Mouse (Mus musculus) lung, embryonic 15.5 days (tissue): Measurements from ENCODE around the gene Eml2. TPM values are rescaled to one million over a fixed set of nuclear protein-coding genes. Genes with fewer than 3 reads are reported as not detected.

Experiments
- ATAC-seq: fragments of 200-750 bp; cut with Nextera tagmentation; 2 replicates; pipeline ENCODE4 v1.8.0; 2017; ENCODE audit warnings: moderate number of reproducible peaks, borderline replicate concordance; ENCODE audit not compliant: low FRiP score, low TSS enrichment; ENCODE audit errors: extremely low read depth
- H3K27ac ChIP-seq: fragments of 300-500 bp; sonication (generic); 2 replicates; pipeline ENCODE4 v1.5.1; 2015; ENCODE audit warnings: moderate library complexity, mild to moderate bottlenecking, inconsistent platforms
- H3K27me3 ChIP-seq: fragments of 300-500 bp; sonication (generic); 2 replicates; pipeline ENCODE4 v1.6.1; 2015; ENCODE audit warnings: inconsistent platforms
- H3K36me3 ChIP-seq: fragments of 300-500 bp; sonication (generic); 2 replicates; pipeline ENCODE4 v1.6.1; 2015; ENCODE audit warnings: inconsistent platforms
- H3K4me1 ChIP-seq: fragments of 300-500 bp; sonication (generic); 2 replicates; pipeline ENCODE4 v1.6.1; 2015; ENCODE audit warnings: inconsistent platforms
- H3K4me2 ChIP-seq: fragments of 300-500 bp; sonication (generic); 2 replicates; pipeline ENCODE4 v1.6.1; 2015; ENCODE audit warnings: inconsistent platforms, mild to moderate bottlenecking, moderate library complexity
- H3K4me3 ChIP-seq: fragments of 300-500 bp; sonication (generic); 2 replicates; pipeline ENCODE4 v1.5.1; 2015; ENCODE audit warnings: mild to moderate bottlenecking, inconsistent platforms
- H3K9ac ChIP-seq: fragments of 300-500 bp; sonication (generic); 2 replicates; pipeline ENCODE4 v1.6.1; 2015; ENCODE audit warnings: inconsistent platforms
- H3K9me3 ChIP-seq: fragments of 300-500 bp; sonication (generic); 2 replicates; pipeline ENCODE4 v1.6.1; 2016; ENCODE audit warnings: inconsistent platforms
- WGBS: fragments of 180-500 bp; shearing (Covaris S2); methylation state at CpG from one replicate; pipeline ENCODE4 v1.1.7; 2015; 5-methylcytosine and 5-hydroxymethylcytosine counted together
- polyA plus RNA-seq: library from polyadenylated mRNA; unstranded; fragments of >200 nt; fragmentation: Nextera tagmentation; extraction: Ambion mirVana; gene quantifications from 2 replicates; pipeline ENCODE4 v1.2.1, GENCODE M21; 2015

Gene Eml2
- polyA plus RNA-seq, 1 experiment from 2014 or later, result 12.2 TPM

- Histone ChIP-seq H3K4me3 (no peak overlapping the region), H3K27ac (no peak overlapping the region), H3K9ac (no peak overlapping the region), H3K4me1 (peaks cover 10% of the 10 kb centered on the region; the same call in 1 of the 2 replicates), H3K36me3 (no peaks in the 10 kb centered on the region), H3K4me2 (no peak overlapping the region), H3K9me3 (no peaks in the 10 kb centered on the region), H3K27me3 (no peaks in the 10 kb centered on the region)
- ATAC-seq, result no peak
- 88% methylated on average over 14 of the region's 14 CpGs for WGBS
Measured at GRCm38 (mm10) chr7:19222875-19223274, 46.7 kb downstream of the Eml2 start.

DNA sequence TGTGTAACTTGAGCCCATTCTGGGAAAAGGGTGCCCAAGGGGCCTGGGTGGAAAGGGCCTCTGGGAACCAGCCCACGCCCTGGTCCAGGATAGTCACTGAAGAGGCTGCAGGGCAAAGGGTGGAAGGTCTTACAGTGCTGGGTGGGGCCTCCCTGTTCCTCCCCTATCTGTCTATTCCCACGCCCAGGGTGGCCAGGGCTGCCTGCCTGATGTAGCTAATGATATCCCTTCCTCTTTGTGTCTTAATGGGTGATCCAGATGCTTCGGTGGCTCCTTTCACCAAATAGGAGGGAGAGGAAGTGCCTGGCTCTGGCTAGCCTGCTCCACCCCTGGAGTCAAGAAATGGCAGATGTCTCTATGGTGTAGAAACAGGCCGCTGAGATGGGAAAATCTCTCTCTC lies 48.7 kb downstream of the Eml2 start:
- Histone ChIP-seq H3K9ac (no peak overlapping the region), H3K9me3 (no peaks in the 10 kb centered on the region), H3K4me3 (no peak overlapping the region), H3K36me3 (no peaks in the 10 kb centered on the region), H3K27ac (no peak overlapping the region), H3K4me2 (no peak overlapping the region), H3K4me1 (peaks cover 15% of the 10 kb centered on the region), H3K27me3 (no peaks in the 10 kb centered on the region)
- 71% methylated on average over 4 of the region's 4 CpGs for WGBS
- no peak for ATAC-seq

- peak overlapping the region; percentile 77 for H3K4me2 ChIP-seq
- peak overlapping the region; percentile 76 for H3K9ac ChIP-seq
- no peaks in the 10 kb centered on the region for H3K36me3 ChIP-seq
- H3K4me3 ChIP-seq, result peak overlapping the region; percentile 66
- 10% methylated on average over 20 of the region's 20 CpGs for WGBS
- H3K9me3 ChIP-seq, result no peaks in the 10 kb centered on the region
- H3K27ac ChIP-seq, result peak overlapping the region; percentile 99
- H3K4me1 ChIP-seq, result peaks cover 20% of the 10 kb centered on the region
- ATAC-seq, result peak; percentile 9; the same call in 1 of the 2 replicates
- H3K27me3 ChIP-seq, result no peaks in the 10 kb centered on the region
Measured at GRCm38 (mm10) chr7:19226817-19227797, 50.9 kb downstream of the Eml2 start.

- no peaks in the 10 kb centered on the region for H3K27me3 ChIP-seq
- H3K4me1 ChIP-seq, result peaks cover 20% of the 10 kb centered on the region
- H3K27ac ChIP-seq, result peak within 1 kb of the TSS; percentile 99
- ATAC-seq, result peak; percentile 95
- WGBS, result 0% methylated on average over 91 of the region's 91 CpGs
- H3K9ac ChIP-seq, result peak within 1 kb of the TSS; percentile 76
- no peaks in the 10 kb centered on the region for H3K9me3 ChIP-seq
- peak within 1 kb of the TSS; percentile 66 for H3K4me3 ChIP-seq
- H3K4me2 ChIP-seq, result peak within 1 kb of the TSS; percentile 78
- no peaks in the 10 kb centered on the region for H3K36me3 ChIP-seq
Measured at GRCm38 (mm10) chr7:19227883-19228792, 51.9 kb downstream of the Eml2 start, which contains the start of gene Opa3. Gene Opa3 (plus strand): TSS chr7:19228334.

DNA sequence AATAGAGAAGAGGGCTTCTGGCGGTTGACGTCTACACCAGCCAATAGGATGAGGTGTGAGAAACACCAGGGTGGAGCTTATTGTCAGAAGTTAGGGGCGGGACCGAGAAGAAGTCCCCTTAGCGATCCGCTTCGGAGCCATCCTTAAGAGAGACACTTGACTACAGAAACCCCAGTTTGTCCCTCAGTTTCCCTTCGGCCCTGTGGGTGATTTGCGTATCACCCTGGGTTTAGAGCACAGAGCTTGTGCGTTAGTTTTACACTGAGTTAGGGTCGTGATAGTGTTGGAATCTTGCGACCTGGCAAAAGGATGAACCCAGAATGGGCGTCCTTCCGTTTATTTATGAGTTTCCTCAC lies 52.5 kb downstream of the Eml2 start:
- Histone ChIP-seq H3K4me2 (peak overlapping the region; percentile 78), H3K36me3 (no peaks in the 10 kb centered on the region), H3K4me3 (peak overlapping the region; percentile 66), H3K27me3 (no peaks in the 10 kb centered on the region), H3K9me3 (no peaks in the 10 kb centered on the region), H3K4me1 (peaks cover 20% of the 10 kb centered on the region), H3K9ac (peak overlapping the region; percentile 60), H3K27ac (peak overlapping the region; percentile 68)
- ATAC-seq, result no peak
- WGBS, result 1% methylated on average over 14 of the region's 14 CpGs

DNA sequence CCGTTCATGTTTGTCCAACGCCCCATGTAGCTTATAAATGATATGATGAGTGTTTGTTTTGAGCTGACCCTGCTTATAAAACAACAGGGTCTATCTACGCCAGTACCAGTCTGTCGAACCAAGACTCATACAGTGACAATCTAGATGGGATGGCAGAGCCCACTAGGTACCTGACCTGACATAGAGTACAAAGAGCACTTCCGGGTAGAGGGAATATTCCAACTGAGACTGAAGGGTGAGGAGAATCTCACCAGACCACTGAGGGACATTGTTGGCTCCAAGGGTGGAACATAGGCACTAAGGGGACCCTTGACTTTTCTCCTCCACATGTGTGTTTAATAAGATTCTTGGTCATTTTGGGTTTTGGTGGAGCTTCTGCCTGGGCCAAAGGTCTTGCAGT lies 53.2 kb downstream of the Eml2 start:
- H3K27ac ChIP-seq, result 0 out of 2 replicates have a peak overlapping the region, but pooled peaks have one; percentile 68
- H3K9me3 ChIP-seq, result no peaks in the 10 kb centered on the region
- peaks cover 20% of the 10 kb centered on the region for H3K4me1 ChIP-seq
- no peaks in the 10 kb centered on the region for H3K27me3 ChIP-seq
- H3K4me2 ChIP-seq, result peak overlapping the region; percentile 78
- no peak for ATAC-seq
- peak overlapping the region; percentile 60 for H3K9ac ChIP-seq
- 29% methylated on average over 5 of the region's 5 CpGs for WGBS
- no peaks in the 10 kb centered on the region for H3K36me3 ChIP-seq
- peak overlapping the region; percentile 66 for H3K4me3 ChIP-seq

- Histone ChIP-seq H3K4me3 (no peak overlapping the region), H3K27me3 (no peaks in the 10 kb centered on the region), H3K27ac (no peak overlapping the region), H3K4me1 (peaks cover 20% of the 10 kb centered on the region), H3K4me2 (no peak overlapping the region), H3K36me3 (no peaks in the 10 kb centered on the region), H3K9ac (no peak overlapping the region), H3K9me3 (no peaks in the 10 kb centered on the region)
- 75% methylated on average over 2 of the region's 2 CpGs for WGBS
- no peak for ATAC-seq
Measured at GRCm38 (mm10) chr7:19230041-19230580, 53.9 kb downstream of the Eml2 start.

GRCm38 (mm10) chr7:19230899-19231298 lies 54.7 kb downstream of the Eml2 start:
- no peak for ATAC-seq
- Histone ChIP-seq H3K4me3 (no peak overlapping the region), H3K4me1 (peaks cover 22% of the 10 kb centered on the region), H3K4me2 (no peak overlapping the region), H3K9ac (no peak overlapping the region), H3K9me3 (no peaks in the 10 kb centered on the region), H3K27me3 (no peaks in the 10 kb centered on the region), H3K27ac (no peak overlapping the region), H3K36me3 (no peaks in the 10 kb centered on the region)
- WGBS, result 97% methylated on average over 5 of the region's 5 CpGs

GRCm38 (mm10) chr7:19231849-19232248 lies 55.6 kb downstream of the Eml2 start:
- no peaks in the 10 kb centered on the region for H3K27me3 ChIP-seq
- peaks cover 29% of the 10 kb centered on the region for H3K4me1 ChIP-seq
- H3K9ac ChIP-seq, result no peak overlapping the region
- no peak overlapping the region for H3K4me2 ChIP-seq
- H3K36me3 ChIP-seq, result no peaks in the 10 kb centered on the region
- H3K9me3 ChIP-seq, result no peaks in the 10 kb centered on the region
- no peak overlapping the region for H3K4me3 ChIP-seq
- 80% methylated on average over 3 of the region's 3 CpGs for WGBS
- ATAC-seq, result no peak
- no peak overlapping the region for H3K27ac ChIP-seq

DNA sequence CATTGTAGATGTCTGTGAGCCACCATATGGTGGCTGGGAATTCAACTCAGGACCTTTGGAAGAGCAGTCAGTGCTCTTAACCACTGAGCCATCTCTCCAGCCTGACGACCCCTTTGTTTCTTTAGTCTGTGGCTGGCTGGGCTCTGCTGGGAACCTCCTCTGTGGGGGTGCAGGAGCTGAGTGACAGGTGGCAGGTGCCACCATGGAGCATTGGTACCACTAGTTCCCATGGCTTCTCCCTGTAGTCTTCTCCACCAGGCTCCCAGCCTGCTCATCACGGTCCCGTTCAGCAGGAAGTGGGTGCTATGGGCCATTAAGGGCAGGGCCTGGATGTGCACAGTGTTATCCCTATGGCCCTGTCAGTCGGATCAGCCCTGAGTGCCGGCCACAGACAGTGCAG lies 58.4 kb downstream of the Eml2 start:
- H3K4me3 ChIP-seq, result no peak overlapping the region
- H3K4me2 ChIP-seq, result no peak overlapping the region
- H3K4me1 ChIP-seq, result peaks cover 26% of the 10 kb centered on the region
- no peaks in the 10 kb centered on the region for H3K27me3 ChIP-seq
- H3K27ac ChIP-seq, result no peak overlapping the region
- H3K9me3 ChIP-seq, result no peaks in the 10 kb centered on the region
- ATAC-seq, result no peak; the same call in 1 of the 2 replicates
- 70% methylated on average over 5 of the region's 5 CpGs for WGBS
- H3K9ac ChIP-seq, result no peak overlapping the region
- no peaks in the 10 kb centered on the region for H3K36me3 ChIP-seq

DNA sequence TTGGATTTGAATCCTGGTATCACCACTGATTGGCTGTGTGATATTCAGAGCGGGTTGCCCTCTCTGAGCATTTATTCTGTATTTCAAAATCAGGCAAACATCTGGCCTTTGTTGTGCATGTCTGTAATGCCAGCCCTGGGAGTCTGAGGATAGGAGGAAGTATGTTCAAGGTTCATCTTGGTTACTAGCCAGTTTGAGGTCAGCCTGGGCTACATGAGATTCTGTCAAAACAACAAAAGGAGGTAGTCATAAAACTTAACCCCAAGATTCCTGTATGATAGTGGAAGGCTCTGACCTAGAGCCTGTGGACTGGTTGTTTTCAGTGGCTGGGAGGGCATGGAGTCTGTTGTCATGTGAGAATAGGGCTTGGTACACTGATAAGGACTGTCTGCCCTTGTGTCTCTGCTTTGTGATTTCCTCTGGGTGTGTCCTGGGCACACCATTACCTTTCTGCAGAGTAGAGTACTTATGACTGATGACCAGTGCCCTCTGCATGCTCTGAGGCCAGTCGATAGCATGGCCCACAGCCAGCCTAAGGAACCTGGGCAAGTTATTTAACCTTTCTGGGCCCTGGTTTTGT lies 59.0 kb downstream of the Eml2 start:
- Histone ChIP-seq H3K36me3 (no peaks in the 10 kb centered on the region), H3K4me3 (no peak overlapping the region), H3K9me3 (no peaks in the 10 kb centered on the region), H3K27ac (no peak overlapping the region), H3K27me3 (no peaks in the 10 kb centered on the region), H3K4me1 (peaks cover 21% of the 10 kb centered on the region), H3K4me2 (no peak overlapping the region), H3K9ac (no peak overlapping the region)
- WGBS, result 82% methylated on average over 2 of the region's 2 CpGs
- no peak for ATAC-seq
